Mouse (Mus musculus): ENCODE results near the gene Lhb. TPM values are rescaled to one million over a fixed set of nuclear protein-coding genes. Genes with fewer than 3 reads are reported as not detected.
"Not testable (repeated sequence)": the region's sequence is repeated elsewhere in the genome, so short reads cannot be mapped to it uniquely, and the experiment has no call there.

Gene Lhb
- total and polyA plus RNA-seq, 2 experiments from 2014 or later = 0.60 TPM; not detected in 1

DNA sequence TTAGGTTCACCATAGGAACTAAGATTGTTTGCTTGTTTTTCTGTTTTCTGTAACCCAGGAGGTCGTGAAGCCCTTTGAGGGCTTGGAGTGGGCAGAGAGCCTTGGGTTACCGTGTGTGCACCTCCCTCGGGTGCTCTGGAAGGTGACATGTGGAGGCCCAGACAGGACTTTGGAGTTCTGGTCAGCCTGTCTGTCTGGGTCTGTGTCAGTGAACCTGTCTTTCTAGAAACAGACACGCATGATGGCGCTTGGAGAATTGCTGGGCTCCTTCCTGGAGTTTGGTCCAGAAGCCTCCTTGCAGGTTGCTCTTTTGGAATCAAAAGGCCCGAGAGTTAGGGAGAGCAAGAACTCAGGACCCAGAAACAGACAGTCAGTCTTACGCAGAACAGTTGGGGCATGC lies 39.8 kb downstream of the Lhb start:
- H3K4me1 ChIP-seq (ENCODE audit: insufficient read depth, low read length) = peaks cover 19% of the 10 kb centered on the region
- H3K9ac ChIP-seq (replicated peaks; ENCODE audit: low read length) = peak overlapping the region; percentile 41; the same call in 1 of the 2 replicates
- peak overlapping the region; percentile 54 for H3K4me2 ChIP-seq (ENCODE audit: low read depth, low read length)
- H3K27ac ChIP-seq = peak overlapping the region; percentile 87
- TF ChIP-seq CTCF (IDR thresholded peaks at IDR 0.05; ENCODE audit: low read depth) = no peak
- H3K27me3 ChIP-seq (ENCODE audit: insufficient read depth, low read length) = no peaks in the 10 kb centered on the region
- ATAC-seq (no peak), DNase-seq (ENCODE audit: low spot score) (peak; percentile 9)
- H3K36me3 ChIP-seq (ENCODE audit: insufficient read depth, low read length) = peaks cover 17% of the 10 kb centered on the region
- WGBS = 67% methylated on average over 7 of the region's 7 CpGs
- H3K9me3 ChIP-seq (ENCODE audit: low read length) = no peaks in the 10 kb centered on the region
- H3K4me3 ChIP-seq (ENCODE audit: low read length) = peak overlapping the region; percentile 50

DNA sequence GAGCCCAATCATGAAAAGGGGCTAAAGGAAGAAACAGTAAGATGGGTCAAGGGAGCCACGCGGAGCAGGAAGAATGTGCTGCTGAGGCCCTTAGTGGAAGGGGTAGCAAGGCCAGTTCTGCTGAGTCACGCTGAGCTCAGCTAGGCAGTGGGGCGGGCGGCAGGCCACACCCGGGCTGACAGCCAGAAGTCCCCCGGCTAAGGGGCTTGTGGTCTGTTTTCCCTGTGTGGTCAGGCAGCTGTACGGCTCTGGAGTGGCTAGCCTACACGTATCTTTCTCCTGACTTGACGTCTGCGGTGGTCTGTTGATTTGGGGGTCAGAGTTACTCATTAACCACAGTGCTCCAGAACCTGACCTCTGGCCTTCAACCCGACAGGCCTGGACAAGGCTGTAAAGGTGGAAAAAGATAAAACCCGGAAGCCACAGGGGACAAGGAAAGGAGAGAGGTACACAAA lies 40.3 kb downstream of the Lhb start:
- Histone ChIP-seq H3K27ac (peak overlapping the region; percentile 87), H3K4me2 (ENCODE audit: low read depth, low read length) (no peak overlapping the region), H3K4me1 (ENCODE audit: insufficient read depth, low read length) (peaks cover 24% of the 10 kb centered on the region), H3K36me3 (ENCODE audit: insufficient read depth, low read length) (peaks cover 13% of the 10 kb centered on the region), H3K27me3 (ENCODE audit: insufficient read depth, low read length) (no peaks in the 10 kb centered on the region), H3K9me3 (ENCODE audit: low read length) (no peaks in the 10 kb centered on the region), H3K9ac (replicated peaks; ENCODE audit: low read length) (no peak overlapping the region), H3K4me3 (ENCODE audit: low read length) (no peak overlapping the region)
- no peak for ATAC-seq
- DNase-seq (ENCODE audit: low spot score) = peak; percentile 74
- WGBS = 21% methylated on average over 13 of the region's 13 CpGs
- TF ChIP-seq CTCF (IDR thresholded peaks at IDR 0.05; ENCODE audit: low read depth) = no peak

DNA sequence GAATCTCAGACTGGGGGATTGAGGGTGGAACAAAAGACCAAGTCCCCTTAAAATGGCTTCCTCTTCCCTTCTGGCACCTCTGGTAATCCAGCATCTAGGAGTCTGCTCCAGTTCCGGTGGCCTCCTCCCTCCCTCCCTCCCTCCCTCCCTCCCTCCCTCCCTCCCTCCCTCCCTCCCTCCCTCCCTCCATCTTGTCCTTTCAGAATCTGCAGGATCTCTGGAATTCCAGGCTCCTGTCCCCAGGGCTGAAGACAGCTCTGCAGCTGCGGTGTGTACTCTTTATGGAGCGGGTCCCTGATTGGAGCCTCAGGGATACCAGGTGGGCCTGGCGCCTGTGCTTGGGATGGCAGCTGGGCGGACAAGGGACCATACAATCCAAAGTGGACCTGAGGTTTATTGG lies 40.7 kb downstream of the Lhb start:
- peaks cover 13% of the 10 kb centered on the region for H3K36me3 ChIP-seq (ENCODE audit: insufficient read depth, low read length)

GRCm38 (mm10) chr7:45461781-45462180 lies 41.2 kb downstream of the Lhb start:
- Histone ChIP-seq H3K4me3 (ENCODE audit: low read length) (no peak overlapping the region), H3K27me3 (ENCODE audit: insufficient read depth, low read length) (no peaks in the 10 kb centered on the region), H3K9ac (replicated peaks; ENCODE audit: low read length) (no peak overlapping the region), H3K4me1 (ENCODE audit: insufficient read depth, low read length) (peaks cover 26% of the 10 kb centered on the region), H3K4me2 (ENCODE audit: low read depth, low read length) (no peak overlapping the region), H3K36me3 (ENCODE audit: insufficient read depth, low read length) (peaks cover 13% of the 10 kb centered on the region), H3K27ac (peak overlapping the region; percentile 38; the same call in 1 of the 2 replicates), H3K9me3 (ENCODE audit: low read length) (no peaks in the 10 kb centered on the region)
- no peak for DNase-seq (ENCODE audit: low spot score)
- TF ChIP-seq CTCF (IDR thresholded peaks at IDR 0.05; ENCODE audit: low read depth) = no peak
- no peak for ATAC-seq
- WGBS = 86% methylated on average over 4 of the region's 4 CpGs

More for the DNA sequence above, 40.7 kb downstream of the Lhb start:
- H3K9me3 ChIP-seq (ENCODE audit: low read length) = no peaks in the 10 kb centered on the region
- no peaks in the 10 kb centered on the region for H3K27me3 ChIP-seq (ENCODE audit: insufficient read depth, low read length)
- no peak overlapping the region for H3K9ac ChIP-seq (replicated peaks; ENCODE audit: low read length)
- no peak for TF ChIP-seq CTCF (IDR thresholded peaks at IDR 0.05; ENCODE audit: low read depth)
- peak overlapping the region; percentile 87 for H3K27ac ChIP-seq
- H3K4me2 ChIP-seq (ENCODE audit: low read depth, low read length) = no peak overlapping the region
- 55% methylated on average over 4 of the region's 5 CpGs for WGBS
- DNase-seq (ENCODE audit: low spot score) = peak; percentile 14
- no peak overlapping the region for H3K4me3 ChIP-seq (ENCODE audit: low read length)
- H3K4me1 ChIP-seq (ENCODE audit: insufficient read depth, low read length) = peaks cover 27% of the 10 kb centered on the region
- ATAC-seq = no peak

- TF ChIP-seq CTCF (IDR thresholded peaks at IDR 0.05; ENCODE audit: low read depth) = no peak
- H3K9ac ChIP-seq (replicated peaks; ENCODE audit: low read length) = no peak overlapping the region
- DNase-seq (ENCODE audit: low spot score) (no peak), ATAC-seq (no peak)
- H3K36me3 ChIP-seq (ENCODE audit: insufficient read depth, low read length) = peaks cover 13% of the 10 kb centered on the region
- no peaks in the 10 kb centered on the region for H3K27me3 ChIP-seq (ENCODE audit: insufficient read depth, low read length)
- H3K4me3 ChIP-seq (ENCODE audit: low read length) = no peak overlapping the region
- no peak overlapping the region for H3K27ac ChIP-seq
- no peak overlapping the region for H3K4me2 ChIP-seq (ENCODE audit: low read depth, low read length)
- H3K9me3 ChIP-seq (ENCODE audit: low read length) = no peaks in the 10 kb centered on the region
- H3K4me1 ChIP-seq (ENCODE audit: insufficient read depth, low read length) = peaks cover 21% of the 10 kb centered on the region
- WGBS = 87% methylated on average over 4 of the region's 4 CpGs
These were observed 41.7 kb downstream of the Lhb start for GRCm38 (mm10) chr7:45462325-45462724.

DNA sequence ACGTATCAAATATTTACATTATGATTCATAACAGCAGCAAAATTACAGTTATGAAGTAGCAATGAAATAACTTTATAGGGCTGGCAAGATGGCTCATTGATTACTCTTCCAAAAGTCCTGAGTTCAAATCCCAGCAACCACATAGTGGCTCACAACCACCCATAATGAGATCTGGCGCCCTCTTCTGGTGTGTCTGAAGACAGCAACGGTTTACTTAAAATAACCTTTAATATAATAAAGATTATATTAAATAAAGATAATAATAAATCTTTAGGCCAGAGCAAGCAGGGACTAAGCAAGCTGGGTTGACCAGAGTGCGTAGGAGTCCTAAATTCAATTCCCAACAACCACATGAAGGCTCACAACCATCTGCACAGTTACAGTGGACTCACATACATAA lies 42.2 kb downstream of the Lhb start:
- not testable (repeated sequence) for H3K9me3 ChIP-seq (ENCODE audit: low read length); ATAC-seq; H3K27me3 ChIP-seq (ENCODE audit: insufficient read depth, low read length); H3K4me2 ChIP-seq (ENCODE audit: low read depth, low read length); DNase-seq (ENCODE audit: low spot score); H3K4me3 ChIP-seq (ENCODE audit: low read length); H3K27ac ChIP-seq; H3K9ac ChIP-seq (replicated peaks; ENCODE audit: low read length)
- peaks cover 17% of the 10 kb centered on the region for H3K4me1 ChIP-seq (ENCODE audit: insufficient read depth, low read length)
- 80% methylated on average over 4 of the region's 4 CpGs for WGBS
- peaks cover 13% of the 10 kb centered on the region for H3K36me3 ChIP-seq (ENCODE audit: insufficient read depth, low read length)
- peak; percentile 35; the same call in 1 of the 2 replicates for TF ChIP-seq CTCF (IDR thresholded peaks at IDR 0.05; ENCODE audit: low read depth)

- no peak for DNase-seq (ENCODE audit: low spot score)
- H3K4me2 ChIP-seq (ENCODE audit: low read depth, low read length) = no peak overlapping the region
- no peak overlapping the region for H3K27ac ChIP-seq
- TF ChIP-seq CTCF (IDR thresholded peaks at IDR 0.05; ENCODE audit: low read depth) = no peak
- H3K9me3 ChIP-seq (ENCODE audit: low read length) = no peaks in the 10 kb centered on the region
- 95% methylated on average over 7 of the region's 7 CpGs for WGBS
- no peak overlapping the region for H3K9ac ChIP-seq (replicated peaks; ENCODE audit: low read length)
- no peak for ATAC-seq
- peaks cover 13% of the 10 kb centered on the region for H3K36me3 ChIP-seq (ENCODE audit: insufficient read depth, low read length)
- no peak overlapping the region for H3K4me3 ChIP-seq (ENCODE audit: low read length)
- H3K4me1 ChIP-seq (ENCODE audit: insufficient read depth, low read length) = peaks cover 17% of the 10 kb centered on the region
- no peaks in the 10 kb centered on the region for H3K27me3 ChIP-seq (ENCODE audit: insufficient read depth, low read length)
These were observed 43.6 kb downstream of the Lhb start for GRCm38 (mm10) chr7:45463987-45464778.

Data from hindbrain, postnatal 0 days (tissue).